Mouse (Mus musculus) olfactory bulb, adult 2 months (tissue): ENCODE results near the gene Unc80. TPM values are rescaled to one million over a fixed set of nuclear protein-coding genes. Genes with fewer than 3 reads are reported as not detected.

Experiments used
- H3K27ac ChIP-seq: fragments of 200-500 bp; 2 replicates; pipeline ENCODE4 v1.5.1; 2012; ENCODE audit warnings: low read depth, low read length; ENCODE audit not compliant: insufficient read depth
- H3K4me1 ChIP-seq: fragments of 200-500 bp; 2 replicates; pipeline ENCODE4 v1.6.1; 2012; ENCODE audit warnings: low read length; ENCODE audit not compliant: control insufficient read depth, insufficient read depth
- H3K4me3 ChIP-seq: fragments of 200-500 bp; 2 replicates; pipeline ENCODE4 v1.5.1; 2012; ENCODE audit warnings: mild to moderate bottlenecking, low read depth, low read length, moderate library complexity; ENCODE audit not compliant: insufficient read depth
- CTCF ChIP-seq: fragments of 200-500 bp; IDR thresholded peaks from 2 replicates; pipeline ENCODE4 v1.5.1; 2012; ENCODE audit warnings: low read depth, mild to moderate bottlenecking, low read length, moderate library complexity; ENCODE audit not compliant: insufficient read depth
- POLR2A ChIP-seq: fragments of 200-500 bp; IDR thresholded peaks from 2 replicates; pipeline ENCODE4 v1.6.1; 2012; ENCODE audit warnings: mild to moderate bottlenecking, low read depth, low read length, moderate library complexity; ENCODE audit not compliant: insufficient read depth
- WGBS: fragments of 180-500 bp; shearing (Covaris S2); methylation state at CpG from one replicate; pipeline ENCODE4 v1.1.7; 2018; 5-methylcytosine and 5-hydroxymethylcytosine counted together
- polyA plus RNA-seq: library from polyadenylated mRNA; stranded (reverse); fragments of >200 nt; gene quantifications from 2 replicates; pipeline ENCODE4 v1.2.4, GENCODE M21; 2012; ENCODE audit warnings: low replicate concordance; ENCODE audit not compliant: missing spikeins, insufficient read depth, insufficient read length

Unc80 gene
- 35.5 and 41.2 TPM in 2 replicates for polyA plus RNA-seq

GRCm38 (mm10) chr1:66467821-66468703, at the start of gene Unc80:
Gene Unc80, plus strand, starts transcription at chr1:66468367.
- peak within 1 kb of the TSS; percentile 72 for H3K27ac ChIP-seq
- peak; percentile 54 for TF ChIP-seq POLR2A
- TF ChIP-seq CTCF, result no peak
- H3K4me3 ChIP-seq, result peak within 1 kb of the TSS; percentile 72
- 0 out of 2 replicates have a peak, but pooled peaks cover under 1% of the 10 kb centered on the region for H3K4me1 ChIP-seq
- 1% methylated on average over 80 of the region's 83 CpGs for WGBS

- TF ChIP-seq CTCF (no peak), POLR2A (no peak)
- no peak overlapping the region for H3K4me3 ChIP-seq
- WGBS, result 81% methylated on average over 5 of the region's 5 CpGs
- H3K27ac ChIP-seq, result no peak overlapping the region
- H3K4me1 ChIP-seq, result peaks cover 2% of the 10 kb centered on the region; the same call in 1 of the 2 replicates
Measured at GRCm38 (mm10) chr1:66426073-66426472, 42.1 kb upstream of the Unc80 start.

GRCm38 (mm10) chr1:66430962-66431361, 37.2 kb upstream of the Unc80 start:
- Histone ChIP-seq H3K27ac (no peak overlapping the region), H3K4me1 (no peaks in the 10 kb centered on the region), H3K4me3 (no peak overlapping the region)
- TF ChIP-seq CTCF, result no peak
- no peak for TF ChIP-seq POLR2A

GRCm38 (mm10) chr1:66431472-66431871, 36.7 kb upstream of the Unc80 start:
- TF ChIP-seq POLR2A, result no peak
- TF ChIP-seq CTCF, result no peak
- 79% methylated on average over 6 of the region's 6 CpGs for WGBS

GRCm38 (mm10) chr1:66438069-66438468, 30.1 kb upstream of the Unc80 start:
- TF ChIP-seq POLR2A, result no peak
- TF ChIP-seq CTCF, result no peak
- Histone ChIP-seq H3K4me1 (no peaks in the 10 kb centered on the region), H3K27ac (no peak overlapping the region), H3K4me3 (no peak overlapping the region)
- 77% methylated on average over 2 of the region's 2 CpGs for WGBS

More at GRCm38 (mm10) chr1:66431472-66431871, 36.7 kb upstream of the Unc80 start:
- Histone ChIP-seq H3K27ac (no peak overlapping the region), H3K4me3 (no peak overlapping the region), H3K4me1 (no peaks in the 10 kb centered on the region)

- no peak overlapping the region for H3K4me3 ChIP-seq
- H3K4me1 ChIP-seq, result no peaks in the 10 kb centered on the region
- no peak for TF ChIP-seq POLR2A
- no peak for TF ChIP-seq CTCF
- no peak overlapping the region for H3K27ac ChIP-seq
- WGBS, result 88% methylated on average over 2 of the region's 2 CpGs
Measured at GRCm38 (mm10) chr1:66442922-66443321, 25.2 kb upstream of the Unc80 start.

GRCm38 (mm10) chr1:66449471-66449870, 18.7 kb upstream of the Unc80 start:
- no peaks in the 10 kb centered on the region for H3K4me1 ChIP-seq
- H3K4me3 ChIP-seq, result no peak overlapping the region
- no peak for TF ChIP-seq POLR2A
- no peak for TF ChIP-seq CTCF
- 45% methylated on average over 2 of the region's 2 CpGs for WGBS
- H3K27ac ChIP-seq, result no peak overlapping the region

GRCm38 (mm10) chr1:66456580-66456979, 11.6 kb upstream of the Unc80 start:
- WGBS, result 40% methylated on average over 2 of the region's 2 CpGs
- TF ChIP-seq CTCF, result no peak
- no peak for TF ChIP-seq POLR2A
- no peaks in the 10 kb centered on the region for H3K4me1 ChIP-seq
- no peak overlapping the region for H3K4me3 ChIP-seq
- no peak overlapping the region for H3K27ac ChIP-seq

- Histone ChIP-seq H3K4me3 (no peak overlapping the region), H3K4me1 (no peaks in the 10 kb centered on the region), H3K27ac (no peak overlapping the region)
- TF ChIP-seq CTCF (no peak), POLR2A (no peak)
- 68% methylated on average over 3 of the region's 3 CpGs for WGBS
Measured at GRCm38 (mm10) chr1:66457747-66458146, 10.4 kb upstream of the Unc80 start.
